Mouse (Mus musculus): ENCODE measurements at regions not wholly inside any gene's neighbourhood (a gene's known extent, or its start where the extent isn't known, plus 50 kb on each side); places are given as distances from the start of the nearest gene placed in this dataset.

DNA sequence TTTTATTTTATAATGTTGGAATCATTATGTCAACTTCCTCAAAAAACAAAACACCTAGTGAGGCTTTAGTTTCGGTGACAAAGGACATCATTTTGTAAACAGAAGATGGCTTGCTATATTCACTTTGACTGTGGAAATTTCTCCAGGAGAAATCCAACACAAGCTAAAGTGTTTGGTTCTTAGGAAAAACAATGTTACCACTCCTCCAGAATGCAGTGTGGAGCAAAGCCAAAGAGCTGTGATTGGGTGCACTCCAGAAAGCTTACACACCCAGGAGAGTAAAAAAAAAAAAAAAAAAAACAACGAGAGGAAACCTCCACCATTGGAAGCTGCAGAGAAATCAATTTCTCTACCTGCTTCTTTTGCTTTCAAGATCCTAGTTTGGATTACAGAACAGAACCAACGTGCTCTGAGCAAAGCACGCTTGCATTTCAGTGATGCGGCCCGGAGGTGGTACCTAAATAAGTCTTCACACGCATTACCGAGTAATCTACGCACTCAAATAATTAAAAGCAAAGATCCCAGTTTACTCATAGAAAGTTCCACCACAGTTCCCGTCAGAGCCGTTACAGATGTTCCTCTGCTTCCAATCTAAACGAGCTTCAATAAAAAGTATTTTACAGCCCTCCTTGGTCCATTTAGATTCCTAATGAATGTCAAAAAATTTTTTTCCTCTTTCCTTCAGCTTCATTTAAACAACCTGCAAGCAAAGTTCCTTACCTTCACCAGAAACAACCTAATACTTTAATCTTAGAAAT lies 199.5 kb upstream of the Gk2 start:
- no peak for ATAC-seq

DNA sequence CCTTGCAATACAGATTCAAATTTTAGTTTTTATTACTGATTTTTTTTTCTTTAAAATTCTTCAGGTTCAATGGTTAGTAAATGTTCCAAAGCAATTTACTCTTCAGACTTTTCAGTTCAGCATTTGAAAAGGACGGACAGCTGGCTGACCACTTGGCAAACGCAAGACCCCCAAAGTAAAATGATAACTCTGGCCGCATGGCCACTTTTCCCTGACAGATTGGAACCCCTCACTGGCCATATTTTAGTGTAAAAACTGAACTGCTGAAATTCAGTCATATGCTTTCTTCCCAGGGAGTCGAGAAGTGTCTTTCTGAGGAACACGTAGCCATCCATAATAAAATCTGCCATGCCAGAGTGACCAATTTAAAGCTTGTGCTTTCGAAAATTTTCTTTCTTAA lies 198.4 kb upstream of the Gk2 start:
- no peak for ATAC-seq

DNA sequence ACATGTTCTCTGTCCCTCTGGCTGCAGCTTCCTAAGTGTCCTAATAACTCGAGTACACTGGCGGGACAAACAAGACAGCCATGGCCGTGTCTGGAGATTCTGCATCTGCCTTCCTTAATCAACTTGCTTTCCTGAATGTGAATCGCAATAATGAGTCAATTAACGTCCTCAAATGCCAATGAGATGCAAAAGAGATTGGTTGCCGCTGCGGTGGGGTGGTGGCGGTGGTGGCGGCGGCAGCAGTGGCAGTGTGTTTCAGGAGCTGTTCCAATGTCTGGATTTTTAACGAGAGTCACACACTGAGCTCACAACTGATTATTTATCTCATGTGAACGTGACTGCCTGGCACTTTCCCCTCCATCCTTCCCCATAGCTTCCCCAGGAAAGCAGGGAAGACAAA lies 197.6 kb upstream of the Gk2 start:
- no peak for ATAC-seq

DNA sequence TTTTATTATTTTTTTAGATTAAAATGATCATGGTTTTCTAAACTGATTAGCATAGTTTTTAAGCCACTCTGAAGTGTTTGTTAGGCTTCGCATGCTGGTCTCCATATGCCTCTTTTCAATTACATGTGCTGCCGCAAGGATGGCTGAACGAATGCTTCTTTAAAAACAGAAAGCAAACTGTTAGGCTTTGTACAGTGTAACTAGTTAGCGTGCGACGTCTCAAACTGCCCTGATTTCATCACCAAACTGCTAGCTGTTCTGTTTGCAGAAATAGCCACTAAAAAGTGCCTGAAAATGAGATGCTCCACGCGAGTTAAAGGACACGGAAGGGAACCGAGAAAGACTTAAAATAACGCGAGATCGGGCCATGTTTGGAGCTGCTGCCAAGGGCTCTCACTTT lies 185.4 kb upstream of the Gk2 start:
- no peak for ATAC-seq

DNA sequence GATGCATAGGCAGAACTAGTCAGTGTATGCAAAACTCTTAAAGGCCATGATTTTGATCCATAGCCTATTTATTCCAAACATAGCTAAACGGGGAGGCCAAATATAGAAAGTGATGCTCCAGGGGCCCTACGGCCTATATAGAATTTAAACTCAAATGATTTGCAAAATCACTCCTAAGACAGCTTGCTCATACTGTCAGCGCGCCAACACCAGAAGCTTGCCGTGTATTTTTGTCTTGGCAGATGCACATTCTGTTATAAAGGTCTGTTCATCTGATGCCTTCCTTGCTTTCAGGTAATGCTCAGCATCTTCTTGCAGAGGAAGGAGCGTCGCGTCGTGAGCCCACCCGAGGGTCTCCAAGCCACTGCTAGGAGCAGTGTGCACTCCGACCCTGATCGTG lies 184.8 kb upstream of the Gk2 start:
- no peak for ATAC-seq

DNA sequence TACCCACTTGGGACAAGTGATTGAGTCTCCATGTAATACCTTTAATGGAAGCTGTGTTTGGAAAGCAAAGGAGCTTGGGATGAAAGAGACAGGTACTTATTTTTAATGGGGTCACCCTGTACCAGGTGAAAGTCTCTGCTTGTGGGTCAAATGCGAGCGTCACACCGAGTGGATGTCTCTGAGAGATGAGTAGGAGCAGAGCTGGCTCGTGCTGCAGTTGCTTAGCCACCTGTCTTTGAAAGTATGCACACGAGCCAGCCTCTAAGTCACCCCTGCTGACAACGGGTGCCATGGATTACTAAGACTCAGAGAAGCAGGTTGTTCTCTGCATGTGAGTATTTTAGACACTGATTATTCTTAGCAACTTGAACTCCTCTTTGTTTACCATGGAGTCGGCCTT lies 179.5 kb upstream of the Gk2 start:
- no peak for ATAC-seq

- no peak for ATAC-seq
Measured at GRCm38 (mm10) chr5:97633766-97634165, 176.9 kb upstream of the Gk2 start.

DNA sequence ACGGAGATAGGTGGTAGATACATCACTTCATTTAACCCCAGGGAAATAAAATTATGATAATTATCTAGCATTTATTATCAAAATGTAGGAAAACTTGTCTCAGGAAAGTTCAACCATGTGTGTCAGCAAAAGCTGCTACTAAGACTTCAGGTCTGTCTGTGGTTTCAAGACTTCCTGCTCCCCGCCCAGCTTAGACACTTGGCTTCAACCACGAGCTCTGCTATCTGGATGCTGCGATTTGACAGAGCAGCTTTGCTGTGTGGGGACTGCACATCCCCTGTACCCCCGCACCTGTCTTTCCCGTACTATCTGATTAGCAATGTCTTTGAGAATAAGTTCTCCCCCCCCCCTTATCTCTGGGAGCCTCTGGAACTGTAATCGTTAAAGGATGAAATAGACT lies 176.0 kb upstream of the Gk2 start:
- ATAC-seq: peak; percentile 84

- no peak for ATAC-seq
Measured at GRCm38 (mm10) chr5:97625200-97625599, 168.4 kb upstream of the Gk2 start.

DNA sequence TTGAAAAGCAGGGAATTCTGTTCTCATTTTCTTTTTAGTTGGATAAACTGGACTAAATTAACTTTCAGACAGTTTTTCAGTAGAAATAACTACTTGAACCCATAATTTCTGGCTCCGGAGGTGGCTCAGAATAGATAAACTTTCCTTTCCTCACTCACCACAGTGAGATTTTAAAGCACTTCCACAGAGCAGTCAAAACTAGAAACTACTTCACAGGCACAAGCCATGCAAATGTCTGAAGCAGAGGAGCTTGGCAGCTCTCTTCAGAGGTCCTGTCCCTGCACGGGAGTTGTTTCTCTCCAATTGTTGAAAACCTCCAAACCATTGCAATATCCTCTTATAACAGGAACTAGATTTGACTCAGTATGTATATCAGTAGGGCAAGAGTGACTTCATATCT lies 163.1 kb upstream of the Gk2 start:
- no peak for ATAC-seq

DNA sequence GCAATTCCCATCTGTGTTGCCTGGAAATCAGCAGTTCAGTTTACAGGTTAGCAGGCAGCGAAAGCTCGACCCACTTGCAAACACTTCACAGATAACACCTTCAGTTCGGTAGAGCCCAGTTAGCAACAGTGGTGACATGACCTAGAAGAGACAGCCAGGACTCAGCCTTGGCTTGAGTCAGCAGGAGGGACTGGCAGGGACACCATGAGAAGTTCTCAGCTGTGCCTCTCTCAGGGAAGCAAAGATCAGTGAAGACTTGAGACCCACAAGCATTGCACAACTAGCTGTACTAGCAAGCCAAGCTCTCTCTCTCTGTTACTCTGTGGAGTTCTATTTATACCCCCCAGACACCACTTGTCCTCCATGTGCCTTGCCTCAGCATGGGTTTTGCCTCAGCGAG lies 161.6 kb upstream of the Gk2 start:
- no peak for ATAC-seq

- no peak for ATAC-seq
Measured at GRCm38 (mm10) chr5:97602176-97602575, 145.4 kb upstream of the Gk2 start.

GRCm38 (mm10) chr5:97601384-97601783 lies 144.6 kb upstream of the Gk2 start:
- ATAC-seq: no peak

DNA sequence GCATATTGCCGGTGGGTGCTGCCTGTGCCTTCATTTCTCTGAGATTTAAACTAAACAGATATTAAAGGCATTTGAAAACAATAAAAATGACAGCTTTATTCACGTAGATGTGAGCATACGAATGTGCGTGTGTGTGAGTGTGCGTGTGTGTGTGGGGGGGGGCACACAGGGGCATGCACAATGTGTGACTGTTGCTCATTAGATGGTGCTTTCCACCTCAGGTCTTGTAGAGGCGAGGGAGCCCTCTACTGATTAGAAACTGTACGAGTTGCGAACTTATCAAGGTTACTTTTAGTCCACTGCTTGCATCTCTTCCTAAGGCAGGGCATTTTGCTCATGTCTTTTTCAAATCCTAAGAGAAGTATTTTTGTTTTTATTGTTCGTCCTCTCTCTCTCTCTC lies 141.9 kb upstream of the Gk2 start:
- ATAC-seq: no peak

DNA sequence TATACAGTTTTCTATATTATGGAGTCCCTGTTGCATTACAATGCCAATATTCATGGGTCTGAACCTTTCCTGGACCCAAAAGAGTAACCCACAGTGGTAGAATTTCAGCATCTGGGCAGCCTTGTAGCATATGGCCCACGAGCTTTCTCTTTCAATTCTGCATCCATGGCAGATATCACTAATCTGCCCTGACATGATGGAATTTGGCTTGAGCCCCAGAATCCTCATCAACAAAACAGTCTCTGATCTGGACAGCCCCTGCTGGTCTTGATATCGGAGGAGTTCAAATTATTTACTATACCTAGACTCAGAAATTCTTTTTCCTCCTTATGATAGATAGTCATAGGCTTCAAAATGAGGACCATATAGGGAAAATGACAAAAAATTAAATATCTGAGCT lies 139.1 kb upstream of the Gk2 start:
- ATAC-seq: no peak

DNA sequence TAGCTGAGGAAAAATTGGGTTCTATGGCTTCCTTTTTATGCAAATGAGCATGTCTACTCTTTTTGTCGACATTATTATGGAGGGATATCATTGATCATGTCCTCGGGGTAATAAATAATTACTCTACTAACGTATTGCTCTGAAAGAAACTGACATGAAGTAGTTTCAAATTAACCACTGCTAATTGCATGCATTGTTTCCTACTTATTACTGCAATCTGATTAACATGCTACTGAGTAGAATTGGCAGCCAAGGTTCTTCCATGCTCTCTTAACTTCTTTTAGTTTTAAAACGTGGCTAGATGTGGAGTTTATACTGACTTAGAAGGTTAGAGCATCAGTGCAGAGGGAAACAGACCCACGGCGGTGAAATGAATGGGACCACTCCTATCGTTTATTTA lies 137.3 kb upstream of the Gk2 start:
- ATAC-seq: no peak

DNA sequence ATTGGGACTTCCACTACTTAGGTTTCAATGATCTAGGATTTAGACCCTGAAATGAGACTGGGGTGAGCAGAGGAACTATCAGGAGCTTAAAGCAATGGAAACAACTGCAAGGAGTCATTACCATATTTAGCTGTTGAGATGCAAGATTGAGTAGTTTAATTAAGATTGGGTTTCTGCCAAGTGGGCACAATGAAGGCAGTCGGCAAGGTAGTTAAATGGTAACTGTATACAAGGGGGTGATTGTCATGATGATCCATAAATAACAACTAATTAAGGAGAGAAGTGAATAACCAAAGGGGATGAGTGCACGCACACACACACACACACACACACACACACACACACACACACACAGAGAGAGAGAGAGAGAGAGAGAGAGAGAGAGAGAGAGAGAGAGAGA lies 125.7 kb upstream of the Gk2 start:
- no peak for ATAC-seq

GRCm38 (mm10) chr5:97565486-97565885 lies 108.7 kb upstream of the Gk2 start:
- ATAC-seq: no peak

DNA sequence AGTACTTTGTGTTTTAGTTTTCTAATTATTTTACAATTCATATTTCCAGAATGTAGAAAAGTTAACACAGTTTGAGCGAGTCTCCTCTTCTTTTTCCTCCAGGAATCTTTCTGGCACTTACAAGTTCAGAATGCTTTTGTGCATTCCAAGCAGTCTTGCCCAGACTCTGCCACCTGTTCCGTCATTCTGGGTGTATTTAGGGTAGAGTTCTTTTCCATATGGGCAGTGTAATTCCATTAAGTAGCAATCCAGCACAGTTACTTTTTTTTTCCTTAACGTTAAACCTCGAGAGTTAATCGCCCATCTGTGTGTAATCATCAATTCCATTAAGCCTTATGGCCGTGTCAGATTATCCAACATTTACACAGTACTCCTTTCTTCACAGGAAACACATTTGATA lies 106.9 kb upstream of the Gk2 start:
- ATAC-seq: no peak

GRCm38 (mm10) chr5:97554274-97554673 lies 97.5 kb upstream of the Gk2 start:
- no peak for ATAC-seq

DNA sequence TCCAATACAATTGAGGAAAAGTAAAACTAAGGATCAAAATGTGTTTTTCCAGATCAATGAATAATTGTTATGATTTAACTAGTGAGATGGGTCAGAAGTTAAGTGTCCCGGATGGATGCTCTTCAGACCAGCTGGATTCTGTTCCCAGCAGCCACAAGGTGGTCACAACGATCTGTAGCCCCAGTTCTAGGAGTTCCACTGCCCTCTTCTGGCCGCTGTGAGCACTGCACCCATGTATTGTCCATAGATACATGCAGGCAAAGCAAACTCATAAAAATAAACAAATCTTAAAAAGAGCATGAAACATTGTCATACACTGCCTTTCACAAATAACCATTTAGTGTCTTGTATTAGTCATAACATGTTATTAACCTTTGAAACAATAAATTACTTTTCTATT lies 96.3 kb upstream of the Gk2 start:
- no peak for ATAC-seq

- ATAC-seq: no peak
Measured at GRCm38 (mm10) chr5:97537492-97538257, 80.9 kb upstream of the Gk2 start.

GRCm38 (mm10) chr5:97533733-97534132 lies 76.9 kb upstream of the Gk2 start:
- ATAC-seq: no peak

- no peak for ATAC-seq
Measured at GRCm38 (mm10) chr5:97527555-97527954, 70.7 kb upstream of the Gk2 start.
